Mouse (Mus musculus): ENCODE measurements around the gene Dnaaf2. TPM values are rescaled to one million over a fixed set of nuclear protein-coding genes. Genes with fewer than 3 reads are reported as not detected.

Gene Dnaaf2
- polyA plus RNA-seq, 1 experiment from 2014 or later = 9.2 TPM

Small RNAs within 50 kb of the gene (microRNA-seq; reads per million reads assigned to microRNA genes)
- gene Gm47287 (not detected), gene Gm47295 (0.87 reads per million)

Other genes with a start within 250 kb of the Dnaaf2 start
- gene Rps29, start 39.2 kb downstream of the Dnaaf2 start, polyA plus RNA-seq (2015; fragmentation: Nextera tagmentation; extraction: Ambion mirVana) = 1,135 and 1,350 TPM in 2 replicates
- gene Lrr1, start 29.6 kb downstream of the Dnaaf2 start, polyA plus RNA-seq (2015; fragmentation: Nextera tagmentation; extraction: Ambion mirVana) = 5.1 and 6.1 TPM in 2 replicates
- 332 and 367 TPM in 2 replicates for gene Rpl36al, start 14.3 kb downstream of the Dnaaf2 start, polyA plus RNA-seq (2015; fragmentation: Nextera tagmentation; extraction: Ambion mirVana)
- 40.4 and 43.5 TPM in 2 replicates for gene Mgat2, start 14.3 kb downstream of the Dnaaf2 start, polyA plus RNA-seq (2015; fragmentation: Nextera tagmentation; extraction: Ambion mirVana)
- 14.1 and 15.6 TPM in 2 replicates for gene Gm49383, start 1.3 kb downstream of the Dnaaf2 start, polyA plus RNA-seq (2015; fragmentation: Nextera tagmentation; extraction: Ambion mirVana)
- 10.0 and 12.4 TPM in 2 replicates for gene Gm49384, start 5.8 kb upstream of the Dnaaf2 start, polyA plus RNA-seq (2015; fragmentation: Nextera tagmentation; extraction: Ambion mirVana)
- 5.3 and 6.3 TPM in 2 replicates for gene Pole2, start 29.8 kb upstream of the Dnaaf2 start, polyA plus RNA-seq (2015; fragmentation: Nextera tagmentation; extraction: Ambion mirVana)
- gene Klhdc1, start 42.7 kb upstream of the Dnaaf2 start, polyA plus RNA-seq (2015; fragmentation: Nextera tagmentation; extraction: Ambion mirVana) = 16.8 and 17.6 TPM in 2 replicates
- 273 and 278 TPM in 2 replicates for gene Klhdc2, start 98.3 kb upstream of the Dnaaf2 start, polyA plus RNA-seq (2015; fragmentation: Nextera tagmentation; extraction: Ambion mirVana)
- 84.0 and 87.4 TPM in 2 replicates for gene Nemf, start 158.7 kb upstream of the Dnaaf2 start, polyA plus RNA-seq (2015; fragmentation: Nextera tagmentation; extraction: Ambion mirVana)
- 30.8 and 30.9 TPM in 2 replicates for gene Arf6, start 173.7 kb upstream of the Dnaaf2 start, polyA plus RNA-seq (2015; fragmentation: Nextera tagmentation; extraction: Ambion mirVana)
- gene Gm9887, start 174.0 kb upstream of the Dnaaf2 start, polyA plus RNA-seq (2015; fragmentation: Nextera tagmentation; extraction: Ambion mirVana) = 0.89 and 1.5 TPM in 2 replicates